Mouse (Mus musculus) cerebellum, adult 8-10 months (tissue): ENCODE measurements around the gene Cenph.
"Not testable (repeated sequence)": the region's sequence is repeated elsewhere in the genome, so short reads cannot be mapped to it uniquely, and the experiment has no call there.

Experiments used
- DNase-seq: peaks from one replicate; pipeline ENCODE4 v3.0.0; 2022

The Cenph gene

GRCm38 (mm10) chr13:100775252-100776055 lies at the start of gene Cenph:
TSS of gene Cenph (minus strand) at chr13:100775899.
- DNase-seq = peak; percentile 62

- DNase-seq = no peak
Measured at GRCm38 (mm10) chr13:100824916-100825315, 49.2 kb upstream of the Cenph start.

GRCm38 (mm10) chr13:100824306-100824705 lies 48.6 kb upstream of the Cenph start:
- DNase-seq = no peak

GRCm38 (mm10) chr13:100823863-100824262 lies 48.2 kb upstream of the Cenph start:
- no peak for DNase-seq

- no peak for DNase-seq
Measured at GRCm38 (mm10) chr13:100814451-100814850, 38.8 kb upstream of the Cenph start.

- no peak for DNase-seq
Measured at GRCm38 (mm10) chr13:100805776-100806175, 30.1 kb upstream of the Cenph start.

GRCm38 (mm10) chr13:100797171-100797570 lies 21.5 kb upstream of the Cenph start:
- no peak for DNase-seq

GRCm38 (mm10) chr13:100789083-100789482 lies 13.4 kb upstream of the Cenph start:
- DNase-seq = no peak

GRCm38 (mm10) chr13:100788057-100788456 lies 12.4 kb upstream of the Cenph start:
- not testable (repeated sequence) for DNase-seq

- no peak for DNase-seq
Measured at GRCm38 (mm10) chr13:100787316-100788010, 11.8 kb upstream of the Cenph start.

GRCm38 (mm10) chr13:100786414-100786867 lies 10.7 kb upstream of the Cenph start, which contains the start of gene Ccnb1:
TSS of gene Ccnb1 (minus strand) at chr13:100786570.
- DNase-seq = peak; percentile 80

- DNase-seq = no peak
Measured at GRCm38 (mm10) chr13:100785806-100786413, 10.2 kb upstream of the Cenph start.

- no peak for DNase-seq
Measured at GRCm38 (mm10) chr13:100777491-100777890, 1.8 kb upstream of the Cenph start.

- no peak for DNase-seq
Measured at GRCm38 (mm10) chr13:100776710-100777109, 1.0 kb upstream of the Cenph start.

- DNase-seq = no peak
Measured at GRCm38 (mm10) chr13:100776056-100776419, 339 bp upstream of the Cenph start.

- no peak for DNase-seq
Measured at GRCm38 (mm10) chr13:100774704-100775103, 995 bp downstream of the Cenph start.

GRCm38 (mm10) chr13:100755329-100755728 lies 20.4 kb downstream of the Cenph start:
- no peak for DNase-seq

GRCm38 (mm10) chr13:100754186-100754585 lies 21.5 kb downstream of the Cenph start:
- no peak for DNase-seq

- DNase-seq = no peak
Measured at GRCm38 (mm10) chr13:100753011-100753410, 22.7 kb downstream of the Cenph start.

- DNase-seq = no peak
Measured at GRCm38 (mm10) chr13:100752529-100752928, 23.2 kb downstream of the Cenph start.

- DNase-seq = no peak
Measured at GRCm38 (mm10) chr13:100751402-100751801, 24.3 kb downstream of the Cenph start.

GRCm38 (mm10) chr13:100750799-100751198 lies 24.9 kb downstream of the Cenph start:
- no peak for DNase-seq

- no peak for DNase-seq
Measured at GRCm38 (mm10) chr13:100748638-100749037, 27.1 kb downstream of the Cenph start.

- no peak for DNase-seq
Measured at GRCm38 (mm10) chr13:100746090-100746489, 29.6 kb downstream of the Cenph start.
